Mouse (Mus musculus) induced T-regulatory cell, adult 2 months (primary cell): ENCODE results near the gene Trabd2b.

Source experiments
- DNase-seq: peaks from one replicate; pipeline ENCODE4 v3.0.0-alpha.2; 2012; ENCODE audit warnings: low read depth

Trabd2b gene

GRCm38 (mm10) chr4:114406355-114407101 is at the start of gene Trabd2b:
TSS of gene Trabd2b (plus strand) at chr4:114406724.
- no peak for DNase-seq

- no peak for DNase-seq
Measured at GRCm38 (mm10) chr4:114357420-114357819, 49.1 kb upstream of the Trabd2b start.

- DNase-seq, result no peak
Measured at GRCm38 (mm10) chr4:114358874-114359273, 47.6 kb upstream of the Trabd2b start.

- no peak for DNase-seq
Measured at GRCm38 (mm10) chr4:114359818-114360217, 46.7 kb upstream of the Trabd2b start.

- no peak for DNase-seq
Measured at GRCm38 (mm10) chr4:114361336-114361735, 45.2 kb upstream of the Trabd2b start.

GRCm38 (mm10) chr4:114365000-114365399 is 41.5 kb upstream of the Trabd2b start:
- DNase-seq, result no peak

GRCm38 (mm10) chr4:114365595-114365994 is 40.9 kb upstream of the Trabd2b start:
- DNase-seq, result no peak

GRCm38 (mm10) chr4:114367005-114367404 is 39.5 kb upstream of the Trabd2b start:
- DNase-seq, result no peak

- DNase-seq, result no peak
Measured at GRCm38 (mm10) chr4:114367840-114368239, 38.7 kb upstream of the Trabd2b start.

GRCm38 (mm10) chr4:114369591-114369990 is 36.9 kb upstream of the Trabd2b start:
- no peak for DNase-seq

- no peak for DNase-seq
Measured at GRCm38 (mm10) chr4:114370935-114371715, 35.4 kb upstream of the Trabd2b start.

GRCm38 (mm10) chr4:114372699-114373098 is 33.8 kb upstream of the Trabd2b start:
- DNase-seq, result no peak

- DNase-seq, result no peak
Measured at GRCm38 (mm10) chr4:114374330-114374729, 32.2 kb upstream of the Trabd2b start.

GRCm38 (mm10) chr4:114377531-114377930 is 29.0 kb upstream of the Trabd2b start:
- no peak for DNase-seq

- no peak for DNase-seq
Measured at GRCm38 (mm10) chr4:114378512-114378911, 28.0 kb upstream of the Trabd2b start.

GRCm38 (mm10) chr4:114379416-114379956 is 27.0 kb upstream of the Trabd2b start:
- DNase-seq, result no peak

GRCm38 (mm10) chr4:114382627-114383026 is 23.9 kb upstream of the Trabd2b start:
- no peak for DNase-seq

GRCm38 (mm10) chr4:114385236-114385635 is 21.3 kb upstream of the Trabd2b start:
- no peak for DNase-seq

GRCm38 (mm10) chr4:114386395-114386811 is 20.1 kb upstream of the Trabd2b start:
- no peak for DNase-seq

GRCm38 (mm10) chr4:114387527-114388135 is 18.9 kb upstream of the Trabd2b start:
- no peak for DNase-seq

GRCm38 (mm10) chr4:114388306-114388705 is 18.2 kb upstream of the Trabd2b start:
- no peak for DNase-seq

- no peak for DNase-seq
Measured at GRCm38 (mm10) chr4:114389653-114390052, 16.9 kb upstream of the Trabd2b start.

- no peak for DNase-seq
Measured at GRCm38 (mm10) chr4:114397625-114398024, 8.9 kb upstream of the Trabd2b start.
